Mouse (Mus musculus) bone marrow macrophage, adult 2 months (primary cell): Measurements from ENCODE around the gene Tbcd.

Experiments
- CTCF ChIP-seq: IDR thresholded peaks from 2 replicates; pipeline ENCODE4 v1.5.1; 2012; ENCODE audit warnings: low read depth, mild to moderate bottlenecking, low read length, moderate library complexity
- POLR2A ChIP-seq: IDR thresholded peaks from 2 replicates; pipeline ENCODE4 v1.6.1; 2012; ENCODE audit warnings: mild to moderate bottlenecking, low read depth, low read length, borderline replicate concordance

- no peak for TF ChIP-seq CTCF
- no peak for TF ChIP-seq POLR2A
These were observed 90.7 kb downstream of the Tbcd start for GRCm38 (mm10) chr11:121542471-121542870.
